Mouse (Mus musculus) heart, embryonic 15.5 days (tissue): Measurements from ENCODE around the gene Fkbp11. TPM values are rescaled to one million over a fixed set of nuclear protein-coding genes. Genes with fewer than 3 reads are reported as not detected.

Experiments used
- ATAC-seq: fragments of 200-750 bp; cut with Nextera tagmentation; replicated peaks from 2 replicates; pipeline ENCODE4 v1.8.0; 2017; ENCODE audit warnings: low read depth, moderate TSS enrichment; ENCODE audit not compliant: insufficient number of reproducible peaks, insufficient read depth, low FRiP score
- H3K27ac ChIP-seq: fragments of 300-500 bp; sonication (generic); 2 replicates; pipeline ENCODE4 v1.5.1; 2015; ENCODE audit warnings: mild to moderate bottlenecking, inconsistent platforms
- H3K27me3 ChIP-seq: fragments of 300-500 bp; sonication (generic); 2 replicates; pipeline ENCODE4 v1.6.1; 2015; ENCODE audit warnings: inconsistent platforms
- H3K36me3 ChIP-seq: fragments of 300-500 bp; sonication (generic); 2 replicates; pipeline ENCODE4 v1.6.1; 2015; ENCODE audit warnings: mild to moderate bottlenecking, inconsistent platforms
- H3K4me1 ChIP-seq: fragments of 300-500 bp; sonication (generic); replicated peaks from 2 replicates; pipeline ENCODE4 v1.6.1; 2015; ENCODE audit warnings: inconsistent platforms
- H3K4me2 ChIP-seq: fragments of 300-500 bp; sonication (generic); 2 replicates; pipeline ENCODE4 v1.6.1; 2015; ENCODE audit warnings: inconsistent platforms, mild to moderate bottlenecking, moderate library complexity
- H3K4me3 ChIP-seq: fragments of 300-500 bp; sonication (generic); 2 replicates; pipeline ENCODE4 v1.5.1; 2015; ENCODE audit warnings: mild to moderate bottlenecking, inconsistent platforms
- H3K9ac ChIP-seq: fragments of 300-500 bp; sonication (generic); 2 replicates; pipeline ENCODE4 v1.6.1; 2015; ENCODE audit warnings: mild to moderate bottlenecking, inconsistent platforms
- H3K9me3 ChIP-seq: fragments of 300-500 bp; sonication (generic); replicated peaks from 2 replicates; pipeline ENCODE4 v1.6.1; 2016; ENCODE audit warnings: inconsistent platforms
- WGBS: fragments of 180-500 bp; shearing (Covaris S2); methylation state at CpG from one replicate; pipeline ENCODE4 v1.1.7; 2015; ENCODE audit warnings: mixed read lengths; 5-methylcytosine and 5-hydroxymethylcytosine counted together
- polyA plus RNA-seq: library from polyadenylated mRNA; unstranded; fragments of >200 nt; fragmentation: Nextera tagmentation; extraction: Ambion mirVana; gene quantifications from 2 replicates; pipeline ENCODE4 v1.2.1, GENCODE M21; 2015

Gene Fkbp11
- 20.9 and 26.6 TPM in 2 replicates for polyA plus RNA-seq

- Histone ChIP-seq H3K36me3 (no peaks in the 10 kb centered on the region), H3K27ac (0 out of 2 replicates have a peak within 1 kb of the TSS, but pooled peaks have one; percentile 14), H3K9ac (peak within 1 kb of the TSS; percentile 66), H3K27me3 (peaks cover 11% of the 10 kb centered on the region), H3K4me2 (peak within 1 kb of the TSS; percentile 96), H3K9me3 (no peaks in the 10 kb centered on the region), H3K4me1 (peaks cover 18% of the 10 kb centered on the region), H3K4me3 (peak within 1 kb of the TSS; percentile 67)
- peak; percentile 75 for ATAC-seq
- under 1% methylated on average over 39 of the region's 39 CpGs for WGBS
These were observed at the start of gene Fkbp11 for GRCm38 (mm10) chr15:98727443-98728321. Gene Fkbp11 (minus strand): TSS chr15:98728198.

GRCm38 (mm10) chr15:98777762-98778161 is 49.8 kb upstream of the Fkbp11 start, which contains the start of gene Wnt10b:
Gene Wnt10b (minus strand): TSS chr15:98778150.
- Histone ChIP-seq H3K9ac (peak within 1 kb of the TSS; percentile 31; the same call in 1 of the 2 replicates), H3K4me3 (peak within 1 kb of the TSS; percentile 39), H3K27ac (no peak within 1 kb of the TSS), H3K27me3 (peaks cover 98% of the 10 kb centered on the region), H3K4me1 (peaks cover 51% of the 10 kb centered on the region), H3K9me3 (no peaks in the 10 kb centered on the region), H3K36me3 (no peaks in the 10 kb centered on the region), H3K4me2 (peak within 1 kb of the TSS; percentile 66)
- WGBS, result under 1% methylated on average over 33 of the region's 33 CpGs
- ATAC-seq, result no peak

DNA sequence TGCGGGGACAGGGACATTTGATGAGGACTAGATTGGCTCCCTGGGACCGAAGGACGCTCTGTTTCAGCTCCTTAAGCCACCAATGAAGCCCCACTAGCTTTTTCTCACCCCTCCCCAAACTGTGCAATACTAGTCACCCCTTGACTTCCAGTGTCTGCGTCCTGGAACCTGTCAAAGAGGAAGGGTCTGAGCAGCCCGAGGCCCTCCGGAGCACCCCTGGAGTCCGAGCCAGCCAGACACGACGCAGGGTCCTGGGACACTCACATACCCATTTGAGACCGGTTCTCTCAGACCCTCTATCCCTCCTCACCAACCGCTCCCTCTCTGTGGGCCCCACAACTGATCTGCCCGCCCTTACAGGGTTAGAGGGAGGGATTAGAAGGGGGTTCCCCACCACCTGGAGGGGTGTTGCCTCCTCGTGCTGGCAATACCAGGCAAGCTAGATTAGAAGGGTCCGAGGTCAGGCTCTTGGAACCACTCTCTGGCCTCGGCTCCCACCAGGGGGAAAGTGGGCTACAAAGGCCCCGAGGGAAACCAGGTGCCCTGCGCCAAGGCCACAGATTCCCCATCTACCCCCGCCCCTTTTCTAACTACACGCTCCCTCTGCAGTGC is 49.1 kb upstream of the Fkbp11 start:
- Histone ChIP-seq H3K27me3 (peaks cover 100% of the 10 kb centered on the region), H3K4me3 (peak overlapping the region; percentile 39), H3K4me2 (peak overlapping the region; percentile 66), H3K27ac (no peak overlapping the region), H3K36me3 (no peaks in the 10 kb centered on the region), H3K9me3 (no peaks in the 10 kb centered on the region), H3K4me1 (peaks cover 58% of the 10 kb centered on the region), H3K9ac (no peak overlapping the region)
- ATAC-seq, result no peak
- WGBS, result 4% methylated on average over 19 of the region's 19 CpGs

- Histone ChIP-seq H3K27ac (no peak overlapping the region), H3K9me3 (no peaks in the 10 kb centered on the region), H3K4me1 (peaks cover 62% of the 10 kb centered on the region), H3K4me3 (peak overlapping the region; percentile 39), H3K27me3 (peaks cover 100% of the 10 kb centered on the region), H3K36me3 (no peaks in the 10 kb centered on the region), H3K4me2 (peak overlapping the region; percentile 66), H3K9ac (peak overlapping the region; percentile 28)
- WGBS, result 2% methylated on average over 62 of the region's 62 CpGs
- ATAC-seq, result peak; percentile 69
These were observed 48.4 kb upstream of the Fkbp11 start for GRCm38 (mm10) chr15:98776280-98777004.

GRCm38 (mm10) chr15:98775533-98775932 is 47.5 kb upstream of the Fkbp11 start:
- Histone ChIP-seq H3K36me3 (no peaks in the 10 kb centered on the region), H3K9ac (no peak overlapping the region), H3K4me1 (peaks cover 61% of the 10 kb centered on the region), H3K4me2 (no peak overlapping the region), H3K4me3 (no peak overlapping the region), H3K27ac (no peak overlapping the region), H3K9me3 (no peaks in the 10 kb centered on the region), H3K27me3 (peaks cover 99% of the 10 kb centered on the region)
- no peak for ATAC-seq
- 11% methylated on average over 5 of the region's 5 CpGs for WGBS

DNA sequence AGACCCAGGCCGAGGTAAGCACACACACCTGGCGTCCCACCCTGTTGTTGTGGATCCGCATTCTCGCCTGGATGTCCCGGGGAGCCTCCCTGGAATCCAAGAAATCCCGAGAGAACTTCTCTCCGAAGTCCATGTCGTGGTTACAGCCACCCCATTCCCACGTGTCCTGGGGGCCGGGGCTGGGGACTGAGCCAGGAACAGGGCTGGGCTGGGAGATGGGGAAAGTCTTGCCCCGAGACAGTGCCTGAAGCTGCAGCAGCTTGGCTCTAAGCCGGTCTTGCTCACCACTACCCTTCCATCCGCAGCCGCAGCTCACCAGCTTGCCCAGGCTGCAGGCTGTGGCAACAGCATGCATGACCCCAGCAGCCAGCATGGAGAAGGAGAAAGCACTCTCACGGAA is 46.1 kb upstream of the Fkbp11 start:
- no peaks in the 10 kb centered on the region for H3K36me3 ChIP-seq
- peak overlapping the region; percentile 25 for H3K9ac ChIP-seq
- no peak overlapping the region for H3K4me2 ChIP-seq
- WGBS, result 21% methylated on average over 15 of the region's 15 CpGs
- H3K27me3 ChIP-seq, result peaks cover 98% of the 10 kb centered on the region
- no peak overlapping the region for H3K4me3 ChIP-seq
- no peaks in the 10 kb centered on the region for H3K9me3 ChIP-seq
- no peak for ATAC-seq
- peaks cover 55% of the 10 kb centered on the region for H3K4me1 ChIP-seq
- H3K27ac ChIP-seq, result no peak overlapping the region

GRCm38 (mm10) chr15:98772511-98773211 is 44.7 kb upstream of the Fkbp11 start:
- Histone ChIP-seq H3K9ac (peak overlapping the region; percentile 50), H3K4me3 (peak overlapping the region; percentile 48), H3K27me3 (peaks cover 93% of the 10 kb centered on the region), H3K27ac (no peak overlapping the region), H3K36me3 (no peaks in the 10 kb centered on the region), H3K4me1 (peaks cover 41% of the 10 kb centered on the region), H3K4me2 (peak overlapping the region; percentile 76), H3K9me3 (no peaks in the 10 kb centered on the region)
- WGBS, result 3% methylated on average over 36 of the region's 36 CpGs
- no peak for ATAC-seq

GRCm38 (mm10) chr15:98771813-98772425 is 43.9 kb upstream of the Fkbp11 start:
- H3K9ac ChIP-seq, result no peak overlapping the region
- 15% methylated on average over 12 of the region's 12 CpGs for WGBS
- peaks cover 34% of the 10 kb centered on the region for H3K4me1 ChIP-seq
- peaks cover 85% of the 10 kb centered on the region for H3K27me3 ChIP-seq
- no peak for ATAC-seq
- H3K27ac ChIP-seq, result no peak overlapping the region
- H3K9me3 ChIP-seq, result no peaks in the 10 kb centered on the region
- peak overlapping the region; percentile 76 for H3K4me2 ChIP-seq
- H3K36me3 ChIP-seq, result no peaks in the 10 kb centered on the region
- H3K4me3 ChIP-seq, result peak overlapping the region; percentile 48

DNA sequence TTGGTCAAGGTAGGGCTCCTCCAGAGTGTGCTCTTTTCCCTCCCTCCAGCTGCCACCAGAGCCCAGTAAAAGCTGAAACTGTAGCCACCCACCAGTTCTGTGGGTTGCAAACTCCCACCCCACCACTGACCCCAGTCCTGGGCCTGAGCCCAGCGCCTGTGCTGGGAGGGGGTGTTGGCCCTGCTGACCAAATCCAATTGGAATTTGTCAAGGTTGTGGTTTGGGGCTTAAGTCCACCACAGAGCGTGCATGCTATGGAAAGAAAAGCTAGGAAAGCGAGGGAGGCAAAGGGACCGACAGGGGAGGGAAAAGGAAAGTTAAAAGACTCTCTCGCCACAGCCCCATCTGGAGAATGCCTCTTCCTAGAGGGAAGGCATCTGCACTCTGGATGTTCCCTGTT is 40.3 kb upstream of the Fkbp11 start:
- Histone ChIP-seq H3K9ac (no peak overlapping the region), H3K36me3 (no peaks in the 10 kb centered on the region), H3K9me3 (no peaks in the 10 kb centered on the region), H3K27me3 (peaks cover 68% of the 10 kb centered on the region), H3K4me3 (no peak overlapping the region), H3K27ac (no peak overlapping the region), H3K4me1 (peaks cover 20% of the 10 kb centered on the region), H3K4me2 (no peak overlapping the region)
- ATAC-seq, result no peak
- whole genome bisulfite sequencing, result 31% methylated on average over 5 of the region's 5 CpGs

- ATAC-seq, result no peak
- Histone ChIP-seq H3K36me3 (no peaks in the 10 kb centered on the region), H3K4me1 (peaks cover 14% of the 10 kb centered on the region), H3K27me3 (peaks cover 45% of the 10 kb centered on the region), H3K9ac (no peak overlapping the region), H3K4me3 (no peak overlapping the region), H3K27ac (no peak overlapping the region), H3K9me3 (no peaks in the 10 kb centered on the region), H3K4me2 (no peak overlapping the region)
- 63% methylated on average over 4 of the region's 4 CpGs for WGBS
These were observed 37.9 kb upstream of the Fkbp11 start for GRCm38 (mm10) chr15:98765929-98766328.
